Mouse (Mus musculus) ES-Bruce4 (cell line): ENCODE results near the gene Xpo4.

Source experiments
- CTCF ChIP-seq: IDR thresholded peaks from one replicate; pipeline ENCODE4 v1.8.1; 2011; ENCODE audit warnings: low read depth, low read length
- POLR2A ChIP-seq: IDR thresholded peaks from one replicate; pipeline ENCODE4 v1.8.1; 2011; ENCODE audit warnings: low read length; ENCODE audit not compliant: insufficient read depth

GRCm38 (mm10) chr14:57534961-57535360 is 130.3 kb downstream of the Xpo4 start:
- TF ChIP-seq POLR2A (no peak), CTCF (no peak)
